Mouse (Mus musculus) neural tube, embryonic 15.5 days (tissue): Measurements from ENCODE around the gene Lmntd2. TPM values are rescaled to one million over a fixed set of nuclear protein-coding genes. Genes with fewer than 3 reads are reported as not detected.

Experiments
- ATAC-seq: fragments of 200-750 bp; cut with Nextera tagmentation; 2 replicates; pipeline ENCODE4 v1.8.0; 2017; ENCODE audit warnings: mild to moderate bottlenecking, moderate TSS enrichment, moderate library complexity; ENCODE audit not compliant: low FRiP score
- H3K27ac ChIP-seq: fragments of 300-500 bp; sonication (generic); replicated peaks from 2 replicates; pipeline ENCODE4 v1.5.1; 2015; ENCODE audit warnings: mild to moderate bottlenecking, inconsistent platforms
- H3K27me3 ChIP-seq: fragments of 300-500 bp; sonication (generic); replicated peaks from 2 replicates; pipeline ENCODE4 v1.6.1; 2015; ENCODE audit warnings: inconsistent platforms
- H3K36me3 ChIP-seq: fragments of 300-500 bp; sonication (generic); 2 replicates; pipeline ENCODE4 v1.6.1; 2015; ENCODE audit warnings: inconsistent platforms
- H3K4me1 ChIP-seq: fragments of 300-500 bp; sonication (generic); 2 replicates; pipeline ENCODE4 v1.6.1; 2015; ENCODE audit warnings: inconsistent platforms
- H3K4me2 ChIP-seq: fragments of 300-500 bp; sonication (generic); 2 replicates; pipeline ENCODE4 v1.6.1; 2015; ENCODE audit warnings: inconsistent platforms, mild to moderate bottlenecking, moderate library complexity
- H3K4me3 ChIP-seq: fragments of 300-500 bp; sonication (generic); replicated peaks from 2 replicates; pipeline ENCODE4 v1.5.1; 2015; ENCODE audit warnings: mild to moderate bottlenecking, inconsistent platforms
- H3K9ac ChIP-seq: fragments of 300-500 bp; sonication (generic); replicated peaks from 2 replicates; pipeline ENCODE4 v1.6.1; 2015; ENCODE audit warnings: mild to moderate bottlenecking, inconsistent platforms
- H3K9me3 ChIP-seq: fragments of 300-500 bp; sonication (generic); replicated peaks from 2 replicates; pipeline ENCODE4 v1.6.1; 2016; ENCODE audit warnings: inconsistent platforms
- WGBS: fragments of 180-500 bp; shearing (Covaris S2); methylation state at CpG from one replicate; pipeline ENCODE4 v1.1.7; 2015; ENCODE audit warnings: mixed read lengths; 5-methylcytosine and 5-hydroxymethylcytosine counted together
- polyA plus RNA-seq: library from polyadenylated mRNA; unstranded; fragments of >200 nt; fragmentation: Nextera tagmentation; extraction: Ambion mirVana; gene quantifications from 2 replicates; pipeline ENCODE4 v1.2.1, GENCODE M21; 2015

The Lmntd2 gene
- polyA plus RNA-seq, 1 experiment from 2014 or later, result 0.35 TPM

DNA sequence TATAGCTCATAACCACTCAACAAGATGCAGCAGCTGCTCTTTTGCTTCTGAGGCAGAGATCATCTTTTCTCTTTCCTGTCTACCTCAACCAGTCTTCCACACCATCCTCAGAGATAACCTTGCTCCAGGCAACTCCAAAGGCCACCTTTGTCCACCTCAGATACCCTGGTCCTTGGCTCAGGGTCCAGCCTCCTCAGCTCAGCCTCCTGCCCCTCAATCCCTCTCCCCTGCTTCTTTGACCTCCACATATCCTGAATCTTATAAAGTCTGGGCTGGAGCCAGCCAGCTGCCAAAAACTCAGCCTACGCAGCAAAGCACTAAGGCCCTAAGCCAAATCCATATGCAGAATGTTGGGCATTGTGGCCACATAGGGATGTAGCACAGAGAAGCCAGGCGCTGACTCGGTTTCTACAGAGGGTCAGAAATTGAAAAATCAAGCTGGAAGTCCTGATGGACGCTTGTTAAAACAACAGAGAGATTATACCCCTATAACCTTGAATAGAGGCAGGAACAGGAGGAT lies 8.9 kb upstream of the Lmntd2 start:
- no peak for ATAC-seq
- H3K9ac ChIP-seq, result no peak overlapping the region
- peaks cover 23% of the 10 kb centered on the region for H3K4me1 ChIP-seq
- H3K36me3 ChIP-seq, result 0 out of 2 replicates have a peak, but pooled peaks cover 4% of the 10 kb centered on the region
- peak overlapping the region; percentile 74 for H3K27ac ChIP-seq
- WGBS, result 90% methylated on average over 4 of the region's 4 CpGs
- H3K4me3 ChIP-seq, result peak overlapping the region; percentile 41; the same call in 1 of the 2 replicates
- H3K9me3 ChIP-seq, result no peaks in the 10 kb centered on the region
- H3K4me2 ChIP-seq, result peak overlapping the region; percentile 77
- no peaks in the 10 kb centered on the region for H3K27me3 ChIP-seq

DNA sequence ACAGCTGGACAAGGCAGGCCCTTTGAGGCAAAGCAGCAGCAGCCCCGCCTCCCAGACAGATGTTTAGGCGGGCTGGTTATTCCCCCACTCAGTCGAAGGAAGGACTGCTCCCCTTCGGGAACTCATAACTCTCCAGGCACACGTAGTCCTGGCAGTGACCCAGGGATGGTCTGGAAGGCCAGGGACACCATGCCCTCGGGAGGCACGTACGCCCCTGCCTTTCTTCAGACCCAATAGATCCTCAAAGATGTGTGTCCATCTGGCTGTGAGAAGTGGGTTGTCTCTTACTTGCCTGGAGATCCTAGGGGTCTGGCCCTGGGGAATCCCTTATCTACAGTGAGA lies 8.2 kb upstream of the Lmntd2 start:
- H3K9me3 ChIP-seq, result no peaks in the 10 kb centered on the region
- WGBS, result 6% methylated on average over 8 of the region's 8 CpGs

DNA sequence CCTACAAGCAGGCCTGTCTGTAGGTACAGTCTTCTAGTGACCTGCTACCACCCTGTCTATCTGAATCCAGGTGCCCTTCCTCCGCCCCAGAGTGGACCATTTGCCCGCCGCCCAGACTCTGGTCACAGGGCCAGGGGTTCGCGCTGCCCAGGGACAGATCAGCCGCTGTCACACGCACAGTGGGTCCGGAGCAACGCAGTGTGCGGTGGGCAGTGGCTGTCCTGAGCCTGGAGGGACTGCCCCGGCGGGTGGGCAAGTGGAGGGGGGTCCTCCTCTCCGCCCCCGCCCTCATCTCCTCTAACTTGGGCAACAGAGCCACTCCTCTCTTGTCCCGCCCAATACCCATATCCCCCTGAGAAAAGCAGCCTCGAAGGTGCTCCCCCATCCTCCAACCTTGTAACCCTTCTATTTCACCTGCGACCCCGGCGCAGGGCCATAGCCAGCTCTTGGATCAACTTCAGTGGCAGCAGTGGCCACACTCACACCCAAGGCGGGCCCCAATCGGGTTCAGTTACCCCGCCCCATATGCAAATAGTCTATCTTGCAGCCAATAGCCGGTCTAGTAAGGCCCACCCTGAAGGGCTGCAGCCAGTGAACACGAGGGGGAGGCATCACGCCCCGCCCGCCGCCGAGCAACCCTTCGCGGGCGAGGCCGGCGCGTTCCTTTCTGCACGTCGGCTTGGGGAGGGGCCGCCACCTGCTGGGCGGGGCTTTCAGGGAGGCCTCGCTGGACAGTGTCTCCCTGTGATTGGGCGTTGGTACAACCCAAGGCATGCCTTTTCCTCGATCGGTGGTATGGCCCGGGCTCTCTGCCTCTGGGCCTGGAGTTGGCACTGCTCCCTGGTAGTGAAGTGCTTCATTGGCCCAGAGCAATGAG lies 7.6 kb upstream of the Lmntd2 start:
- H3K9ac ChIP-seq, result peak overlapping the region; percentile 47
- peak overlapping the region; percentile 74 for H3K27ac ChIP-seq
- peaks cover 28% of the 10 kb centered on the region for H3K4me1 ChIP-seq
- H3K4me2 ChIP-seq, result peak overlapping the region; percentile 77
- no peaks in the 10 kb centered on the region for H3K9me3 ChIP-seq
- 3% methylated on average over 44 of the region's 44 CpGs for WGBS
- peak overlapping the region; percentile 41 for H3K4me3 ChIP-seq
- peak; percentile 97 for ATAC-seq
- no peaks in the 10 kb centered on the region for H3K27me3 ChIP-seq
- 0 out of 2 replicates have a peak, but pooled peaks cover 4% of the 10 kb centered on the region for H3K36me3 ChIP-seq

More for the DNA sequence above, 8.2 kb upstream of the Lmntd2 start:
- Histone ChIP-seq H3K4me2 (peak overlapping the region; percentile 77), H3K9ac (peak overlapping the region; percentile 38; the same call in 1 of the 2 replicates), H3K4me3 (peak overlapping the region; percentile 41), H3K4me1 (peaks cover 24% of the 10 kb centered on the region), H3K27me3 (no peaks in the 10 kb centered on the region), H3K27ac (peak overlapping the region; percentile 74), H3K36me3 (0 out of 2 replicates have a peak, but pooled peaks cover 4% of the 10 kb centered on the region)
- no peak for ATAC-seq

DNA sequence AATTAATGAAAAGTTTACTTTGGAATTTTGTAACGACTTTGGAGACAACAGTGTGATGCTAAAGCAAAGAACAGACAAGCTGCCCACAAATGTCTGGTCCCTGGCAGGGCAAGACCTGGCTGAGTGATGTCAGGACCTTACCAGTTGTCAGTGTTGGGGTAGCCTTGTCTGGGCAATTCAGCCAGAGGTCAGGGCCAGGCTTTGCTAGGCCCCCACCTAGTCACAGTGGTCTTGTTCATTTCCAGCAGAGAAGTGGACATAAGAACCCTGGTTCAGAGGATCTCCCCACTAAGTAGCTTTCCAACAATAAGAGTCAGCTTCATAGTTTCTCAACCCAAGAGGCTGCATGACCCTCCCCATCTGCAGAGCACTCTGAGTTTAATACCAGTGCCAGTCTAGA lies 6.5 kb upstream of the Lmntd2 start:
- peaks cover 35% of the 10 kb centered on the region for H3K4me1 ChIP-seq
- H3K27me3 ChIP-seq, result no peaks in the 10 kb centered on the region
- no peak overlapping the region for H3K27ac ChIP-seq
- no peak for ATAC-seq
- H3K9me3 ChIP-seq, result no peaks in the 10 kb centered on the region
- 0 out of 2 replicates have a peak, but pooled peaks cover 4% of the 10 kb centered on the region for H3K36me3 ChIP-seq
- 84% methylated on average over 1 of the region's 1 CpGs for WGBS
- no peak overlapping the region for H3K4me3 ChIP-seq
- H3K4me2 ChIP-seq, result peak overlapping the region; percentile 77; the same call in 1 of the 2 replicates
- no peak overlapping the region for H3K9ac ChIP-seq

DNA sequence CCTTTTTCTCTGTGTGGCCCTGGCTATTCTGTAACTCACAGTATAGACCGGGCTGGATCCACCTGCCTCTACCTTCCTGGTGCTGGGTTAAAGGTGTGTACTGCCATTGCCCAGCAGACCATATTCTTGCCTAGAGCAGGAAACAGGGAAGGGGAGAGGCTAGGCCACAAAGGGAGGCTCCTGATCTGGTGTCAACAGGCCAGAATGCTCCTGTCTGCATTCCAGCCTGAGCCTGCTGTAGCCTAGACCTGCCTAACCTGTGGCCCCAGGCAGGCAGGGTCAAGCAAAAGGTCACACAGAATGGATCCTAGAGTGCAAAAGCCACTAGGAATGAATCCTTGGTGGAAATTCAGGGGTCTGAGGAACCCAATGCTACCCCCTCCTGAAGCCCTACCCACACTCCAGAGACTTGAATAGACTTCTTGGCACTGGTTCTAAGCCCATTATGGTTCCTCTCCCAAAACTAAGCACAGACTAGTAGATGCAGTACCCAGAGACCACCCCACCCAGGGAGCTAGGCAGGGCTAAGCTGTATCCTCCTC lies 5.7 kb upstream of the Lmntd2 start:
- Histone ChIP-seq H3K36me3 (0 out of 2 replicates have a peak, but pooled peaks cover 4% of the 10 kb centered on the region), H3K9ac (no peak overlapping the region), H3K27ac (no peak overlapping the region), H3K4me2 (no peak overlapping the region), H3K4me3 (no peak overlapping the region), H3K27me3 (no peaks in the 10 kb centered on the region), H3K4me1 (peaks cover 42% of the 10 kb centered on the region), H3K9me3 (no peaks in the 10 kb centered on the region)
- 96% methylated on average over 1 of the region's 1 CpGs for WGBS
- no peak for ATAC-seq

DNA sequence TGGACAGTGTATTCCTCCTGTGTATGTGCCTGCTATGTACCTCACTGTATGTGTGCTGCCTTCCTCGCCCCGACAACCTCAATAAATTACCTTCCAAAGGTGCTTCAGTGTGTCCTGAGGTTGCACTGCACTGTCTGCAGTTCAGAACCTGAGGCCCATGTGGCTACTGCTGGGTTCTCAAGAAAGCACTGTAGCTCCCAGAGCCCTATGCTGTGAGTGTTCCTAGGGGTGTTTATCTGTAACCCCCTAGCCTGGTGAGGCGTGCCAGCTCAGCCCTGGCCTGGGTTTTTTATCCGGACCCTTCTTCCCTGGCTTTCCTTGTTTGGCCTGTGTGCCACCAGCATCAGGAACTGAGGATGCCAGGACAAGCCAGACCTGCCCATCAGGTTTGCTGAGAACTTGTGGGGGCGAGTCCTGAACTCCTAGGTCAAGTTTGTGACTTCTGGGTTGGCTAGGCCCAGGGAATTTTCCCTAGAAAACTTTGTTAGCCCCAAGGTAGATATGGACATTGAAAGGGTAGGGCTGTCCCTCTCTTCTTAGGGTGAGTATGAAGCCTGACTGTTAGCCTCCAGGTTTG lies 4.8 kb upstream of the Lmntd2 start:
- H3K9me3 ChIP-seq, result no peaks in the 10 kb centered on the region
- no peak overlapping the region for H3K4me3 ChIP-seq
- H3K9ac ChIP-seq, result no peak overlapping the region
- 93% methylated on average over 5 of the region's 5 CpGs for WGBS
- H3K36me3 ChIP-seq, result 0 out of 2 replicates have a peak, but pooled peaks cover 4% of the 10 kb centered on the region
- H3K4me2 ChIP-seq, result no peak overlapping the region
- no peak overlapping the region for H3K27ac ChIP-seq
- no peak for ATAC-seq
- H3K4me1 ChIP-seq, result peaks cover 42% of the 10 kb centered on the region
- no peaks in the 10 kb centered on the region for H3K27me3 ChIP-seq

DNA sequence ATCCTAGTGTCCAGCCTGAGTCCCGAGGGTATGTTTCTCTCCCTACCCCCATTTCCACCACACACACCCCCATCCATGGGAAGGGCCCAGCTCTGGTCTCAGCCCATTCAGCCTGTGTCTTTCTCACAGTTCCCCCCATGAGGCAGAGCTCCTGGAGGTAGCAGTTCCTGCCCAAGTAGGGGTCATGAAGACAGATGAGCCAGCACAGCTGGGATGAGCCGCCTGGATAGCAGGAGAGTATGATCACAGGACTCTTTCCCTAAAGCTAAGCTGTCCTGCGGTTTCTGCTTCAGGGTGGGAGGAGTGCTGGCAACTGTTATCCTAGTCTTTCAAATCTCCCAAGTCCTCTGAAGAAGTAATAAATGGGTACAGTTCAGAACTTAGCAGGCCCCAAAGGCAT lies 4.3 kb upstream of the Lmntd2 start:
- H3K27me3 ChIP-seq, result no peaks in the 10 kb centered on the region
- peaks cover 42% of the 10 kb centered on the region for H3K4me1 ChIP-seq
- WGBS, result 83% methylated on average over 3 of the region's 3 CpGs

DNA sequence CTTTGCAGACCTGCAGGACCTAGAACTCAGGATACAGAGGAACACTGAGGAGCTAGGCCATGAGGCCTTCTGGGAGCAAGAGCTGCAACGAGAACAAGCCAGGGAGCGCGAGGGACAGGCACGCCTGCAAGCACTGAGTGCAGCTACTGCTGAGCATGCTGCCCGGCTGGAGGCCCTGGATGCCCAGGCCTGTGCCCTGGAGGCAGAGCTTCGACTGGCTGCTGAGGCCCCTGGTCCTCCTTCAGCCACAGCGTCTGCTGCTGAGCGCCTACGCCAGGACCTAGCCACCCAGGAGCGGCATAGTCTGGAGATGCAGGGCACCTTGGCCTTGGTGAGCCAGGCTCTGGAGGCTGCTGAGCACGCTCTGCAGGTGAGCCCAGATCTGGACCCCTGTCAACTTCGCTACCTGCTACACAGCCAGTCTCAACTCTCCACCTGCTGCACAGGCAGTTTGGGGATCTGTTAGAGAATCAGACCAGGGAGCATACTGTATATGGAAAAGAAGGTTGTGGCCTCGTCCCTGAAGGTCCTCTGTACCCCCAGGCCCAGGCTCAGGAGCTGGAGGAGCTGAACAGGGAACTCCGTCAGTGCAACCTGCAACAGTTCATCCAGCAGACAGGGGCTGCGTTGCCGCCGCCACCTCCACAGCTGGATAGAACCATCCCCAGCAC lies 3.6 kb upstream of the Lmntd2 start:
- H3K4me3 ChIP-seq, result no peak overlapping the region
- H3K9ac ChIP-seq, result no peak overlapping the region
- H3K9me3 ChIP-seq, result no peaks in the 10 kb centered on the region
- 92% methylated on average over 17 of the region's 17 CpGs for WGBS
- H3K4me1 ChIP-seq, result peaks cover 38% of the 10 kb centered on the region
- H3K36me3 ChIP-seq, result 0 out of 2 replicates have a peak, but pooled peaks cover 4% of the 10 kb centered on the region
- no peak overlapping the region for H3K27ac ChIP-seq
- ATAC-seq, result no peak
- no peaks in the 10 kb centered on the region for H3K27me3 ChIP-seq
- no peak overlapping the region for H3K4me2 ChIP-seq

More for the DNA sequence above, 4.3 kb upstream of the Lmntd2 start:
- Histone ChIP-seq H3K9ac (no peak overlapping the region), H3K4me2 (no peak overlapping the region), H3K36me3 (0 out of 2 replicates have a peak, but pooled peaks cover 4% of the 10 kb centered on the region), H3K27ac (no peak overlapping the region), H3K9me3 (no peaks in the 10 kb centered on the region), H3K4me3 (no peak overlapping the region)
- ATAC-seq, result no peak

DNA sequence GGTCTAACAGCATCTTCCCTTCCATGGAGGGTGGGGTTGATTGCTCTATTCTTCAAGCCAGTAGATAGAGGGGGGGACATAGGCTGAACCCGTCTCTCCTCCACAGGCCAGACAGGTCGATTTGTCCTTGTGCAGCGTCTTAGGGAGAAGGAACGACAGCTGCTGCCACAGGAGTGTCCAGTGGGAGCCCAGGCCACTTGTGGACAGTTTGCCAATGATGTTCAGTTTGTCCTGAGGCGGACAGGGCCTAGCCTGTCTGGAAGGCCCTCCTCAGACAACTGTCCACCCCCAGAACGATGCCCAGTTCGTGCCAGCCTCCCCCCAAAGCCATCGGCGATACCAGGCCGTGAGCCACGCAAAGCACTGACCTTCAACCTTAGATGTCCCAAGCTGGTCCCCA lies 3.0 kb upstream of the Lmntd2 start:
- Histone ChIP-seq H3K9ac (no peak overlapping the region), H3K4me3 (peak overlapping the region; percentile 68; the same call in 1 of the 2 replicates), H3K36me3 (0 out of 2 replicates have a peak, but pooled peaks cover 4% of the 10 kb centered on the region), H3K4me2 (peak overlapping the region; percentile 96), H3K27ac (no peak overlapping the region), H3K9me3 (no peaks in the 10 kb centered on the region), H3K4me1 (peaks cover 32% of the 10 kb centered on the region), H3K27me3 (no peaks in the 10 kb centered on the region)
- WGBS, result 85% methylated on average over 11 of the region's 11 CpGs
- ATAC-seq, result no peak

DNA sequence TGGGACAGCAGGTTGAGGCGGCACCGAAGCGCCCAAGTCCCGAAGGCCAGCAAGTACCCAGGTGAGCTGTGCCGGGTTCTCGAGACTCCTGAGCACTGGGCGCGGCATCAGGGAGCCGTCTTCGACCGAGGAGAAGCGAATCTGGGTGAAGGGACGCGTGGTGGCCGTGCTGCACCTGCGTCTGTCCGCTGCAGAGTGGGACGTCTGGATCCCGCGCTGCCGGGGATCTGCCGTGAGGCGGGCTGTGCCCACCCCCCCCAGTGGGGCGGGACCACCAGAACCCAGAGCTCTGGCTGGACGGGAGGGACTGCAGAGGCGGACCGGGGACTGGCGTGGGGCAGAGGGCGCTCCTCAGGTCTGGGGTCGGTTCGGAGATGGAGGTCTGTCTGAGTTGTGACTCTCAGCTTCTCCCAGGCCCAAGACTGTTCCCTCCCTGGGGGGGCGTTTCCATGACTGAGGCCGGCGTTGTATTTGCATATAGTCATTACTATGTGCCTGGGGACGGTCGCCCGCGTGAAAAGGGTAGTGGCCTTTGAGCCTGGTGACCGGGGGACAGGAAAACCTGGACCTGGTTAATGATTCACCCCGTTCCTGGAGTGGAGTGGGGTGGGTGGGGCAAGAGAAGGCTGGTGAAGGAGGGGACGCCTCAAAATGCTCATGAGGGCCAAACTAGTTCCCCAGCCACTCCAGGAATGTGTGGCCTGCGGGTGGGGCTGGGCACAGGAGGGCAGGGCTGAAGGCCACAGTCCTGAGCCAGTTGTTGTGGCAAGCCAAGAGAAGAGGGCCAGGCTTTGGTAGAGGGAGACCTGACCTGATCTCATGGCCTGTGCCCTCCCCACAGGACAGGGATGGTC lies 2.2 kb upstream of the Lmntd2 start:
- Histone ChIP-seq H3K9me3 (no peaks in the 10 kb centered on the region), H3K27ac (peak overlapping the region; percentile 74), H3K27me3 (no peaks in the 10 kb centered on the region), H3K4me3 (peak overlapping the region; percentile 68), H3K36me3 (0 out of 2 replicates have a peak, but pooled peaks cover 4% of the 10 kb centered on the region), H3K4me2 (peak overlapping the region; percentile 96), H3K4me1 (peaks cover 28% of the 10 kb centered on the region), H3K9ac (peak overlapping the region; percentile 54)
- 1% methylated on average over 42 of the region's 42 CpGs for WGBS
- ATAC-seq, result peak; percentile 46
